Mouse (Mus musculus): ENCODE results near the gene Gsdma3. TPM values are rescaled to one million over a fixed set of nuclear protein-coding genes. Genes with fewer than 3 reads are reported as not detected.

The Gsdma3 gene
- polyA plus RNA-seq, 1 experiment from 2014 or later, result not detected

DNA sequence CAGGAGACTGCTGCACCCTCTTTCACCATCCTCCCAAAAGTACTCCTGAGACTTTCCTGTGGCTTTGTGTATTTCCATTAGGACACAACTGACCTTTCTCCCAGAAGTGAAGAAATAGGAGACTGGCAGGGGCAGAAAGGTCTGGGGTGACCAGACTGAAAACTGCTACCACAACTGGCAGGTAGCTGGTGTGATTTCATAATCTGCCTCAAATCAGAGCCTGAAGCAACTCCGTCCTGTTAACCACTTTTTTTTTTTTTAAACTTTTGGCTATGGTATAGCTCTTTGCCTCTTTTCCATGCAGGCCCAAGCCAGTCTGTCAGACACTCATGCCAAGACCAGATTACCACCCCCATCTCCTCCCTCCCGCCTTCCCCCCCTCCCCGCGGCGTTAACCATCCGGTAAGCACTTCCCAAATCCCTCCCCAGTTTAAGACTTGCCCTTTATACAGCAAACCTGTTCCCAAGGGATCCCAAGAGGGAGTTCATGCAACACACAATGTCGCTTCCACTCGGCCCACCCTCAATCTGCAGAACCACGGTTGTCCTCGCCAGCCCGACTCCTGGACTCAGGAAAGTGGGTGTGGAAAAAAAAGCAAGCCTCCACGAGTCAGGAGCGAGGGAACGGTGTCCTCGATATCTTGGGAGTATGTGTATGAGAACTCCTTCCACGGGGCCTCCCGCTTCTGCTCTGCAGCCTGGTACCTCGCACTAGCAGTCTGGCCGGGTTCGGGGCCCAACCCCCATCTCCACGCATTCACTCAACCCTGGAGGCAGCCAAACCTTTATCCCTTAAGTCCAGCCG, 39.9 kb upstream of the Gsdma3 start:
- no peaks in the 10 kb centered on the region for H3K9me3 ChIP-seq (replicated peaks)
- H3K4me1 ChIP-seq, result peaks cover 42% of the 10 kb centered on the region
- WGBS, result 3% methylated on average over 21 of the region's 22 CpGs
- ATAC-seq (ENCODE audit: low FRiP score), result peak; percentile 58
- peak overlapping the region; percentile 93 for H3K4me3 ChIP-seq (replicated peaks)
- H3K4me2 ChIP-seq, result peak overlapping the region; percentile 94
- no peaks in the 10 kb centered on the region; the same call in 1 of the 2 replicates for H3K27me3 ChIP-seq (replicated peaks)
- H3K27ac ChIP-seq (replicated peaks), result peak overlapping the region; percentile 88
- peak overlapping the region; percentile 92 for H3K9ac ChIP-seq (replicated peaks)
- peaks cover 21% of the 10 kb centered on the region for H3K36me3 ChIP-seq

DNA sequence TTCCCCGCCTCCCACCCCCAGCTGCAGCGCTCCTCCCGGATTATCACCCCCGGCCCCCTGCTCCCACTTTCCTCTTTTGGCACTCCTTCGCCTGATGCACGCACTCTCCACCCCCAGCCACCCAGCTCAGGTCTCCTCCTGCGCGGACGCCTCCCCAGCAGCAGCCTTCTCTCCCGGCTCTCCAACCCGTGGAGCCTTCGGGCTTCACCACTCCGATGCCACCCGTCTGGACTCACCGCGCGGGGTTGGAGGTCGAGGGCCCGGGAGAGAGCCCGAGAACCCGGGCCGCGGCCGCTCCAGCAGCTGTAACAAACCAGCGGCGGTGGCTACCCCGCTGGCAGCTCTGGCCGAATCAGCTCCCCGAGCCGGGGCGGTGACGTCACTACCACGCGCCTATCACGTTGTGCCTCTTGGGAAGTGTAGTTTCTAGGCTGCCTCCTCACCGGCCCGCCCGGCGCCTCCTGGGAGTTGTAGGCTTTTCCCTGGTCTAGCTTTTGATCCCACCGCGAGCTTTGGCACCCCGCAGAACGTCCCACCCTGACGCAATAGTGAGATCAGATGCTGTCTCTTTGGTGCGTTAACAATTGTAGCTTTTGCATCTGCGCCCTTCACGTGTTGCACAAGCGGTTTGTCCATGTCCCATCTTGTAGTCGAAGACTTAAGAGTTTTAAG, 39.1 kb upstream of the Gsdma3 start, which contains the start of gene Ormdl3:
Ormdl3 (minus strand) TSS at position 477 of the 672 bp plus-strand sequence.
- ATAC-seq (ENCODE audit: low FRiP score), result peak; percentile 95
- WGBS, result under 1% methylated on average over 49 of the region's 49 CpGs
- Histone ChIP-seq H3K27me3 (replicated peaks) (no peaks in the 10 kb centered on the region; the same call in 1 of the 2 replicates), H3K9ac (replicated peaks) (peak within 1 kb of the TSS; percentile 92), H3K4me2 (peak within 1 kb of the TSS; percentile 94), H3K36me3 (peaks cover 16% of the 10 kb centered on the region), H3K9me3 (replicated peaks) (no peaks in the 10 kb centered on the region), H3K4me1 (peaks cover 42% of the 10 kb centered on the region), H3K27ac (replicated peaks) (peak within 1 kb of the TSS; percentile 88), H3K4me3 (replicated peaks) (peak within 1 kb of the TSS; percentile 93)

DNA sequence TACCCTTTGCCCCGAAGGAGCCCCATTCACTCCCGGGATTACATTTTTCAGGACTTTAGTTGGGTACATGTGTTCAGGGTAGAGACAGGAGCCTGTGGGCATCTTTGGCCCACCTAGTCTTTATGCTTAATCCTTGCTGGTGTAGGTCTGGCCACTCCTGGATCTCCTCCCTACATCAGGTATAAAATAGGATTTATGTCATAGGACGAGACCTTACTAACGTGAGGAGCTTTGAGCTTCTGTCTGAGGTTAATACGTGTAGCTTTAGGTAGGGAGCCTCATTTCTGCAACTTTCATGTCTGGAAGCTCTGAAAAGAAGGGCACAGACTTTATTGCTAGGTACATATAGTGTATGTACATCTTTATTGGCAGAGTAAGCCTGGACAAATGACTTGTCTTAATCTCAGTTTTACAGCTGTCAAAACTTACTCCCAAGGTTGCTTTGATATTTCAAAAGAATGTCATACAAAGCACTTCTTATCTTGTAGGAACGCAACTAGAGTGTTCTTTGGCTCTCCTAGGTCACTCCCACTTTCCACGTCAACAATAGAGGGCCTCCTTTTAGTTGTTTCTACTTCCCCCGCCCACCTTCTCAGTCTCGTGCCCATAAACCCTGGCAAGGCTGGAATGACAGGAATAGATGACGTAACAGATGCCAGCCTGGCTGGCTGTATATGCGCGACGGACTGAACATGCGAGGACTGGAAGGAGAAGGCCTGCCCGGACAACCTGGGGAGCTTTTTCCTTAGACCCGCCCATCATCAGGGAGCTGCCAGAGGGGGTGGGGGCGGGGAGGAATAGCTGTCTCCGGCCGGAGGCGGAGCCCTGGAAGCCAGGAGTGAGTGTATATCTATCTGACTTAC, 38.2 kb upstream of the Gsdma3 start:
- peak; percentile 54; the same call in 1 of the 2 replicates for ATAC-seq (ENCODE audit: low FRiP score)
- H3K27ac ChIP-seq (replicated peaks), result peak overlapping the region; percentile 88
- H3K9me3 ChIP-seq (replicated peaks), result no peaks in the 10 kb centered on the region
- peak overlapping the region; percentile 92 for H3K9ac ChIP-seq (replicated peaks)
- H3K4me2 ChIP-seq, result peak overlapping the region; percentile 94
- 6% methylated on average over 20 of the region's 20 CpGs for WGBS
- no peaks in the 10 kb centered on the region; the same call in 1 of the 2 replicates for H3K27me3 ChIP-seq (replicated peaks)
- H3K36me3 ChIP-seq, result peaks cover 7% of the 10 kb centered on the region
- H3K4me1 ChIP-seq, result peaks cover 42% of the 10 kb centered on the region
- peak overlapping the region; percentile 93 for H3K4me3 ChIP-seq (replicated peaks)

DNA sequence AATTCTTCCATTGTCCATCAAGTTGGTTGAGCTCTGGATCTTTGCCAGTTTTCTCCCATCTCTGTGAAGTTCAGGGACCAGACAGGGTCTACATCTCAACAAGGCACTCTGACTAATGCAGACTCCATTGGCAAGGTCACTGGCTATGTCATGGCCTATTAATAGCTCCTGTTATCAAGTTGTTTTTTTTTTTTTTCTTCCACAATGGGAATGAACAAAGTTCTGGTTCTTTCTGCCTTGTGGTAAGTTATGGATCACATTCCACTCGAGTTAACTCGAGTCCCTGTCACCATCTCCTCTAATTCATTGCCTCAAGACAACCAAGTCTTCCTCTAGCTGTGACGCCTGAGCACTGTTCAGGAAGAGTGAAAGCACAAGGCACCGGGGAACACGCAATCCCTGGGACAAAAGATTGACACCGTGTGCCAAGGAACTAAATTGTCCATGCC, 37.3 kb upstream of the Gsdma3 start:
- H3K9me3 ChIP-seq (replicated peaks), result no peaks in the 10 kb centered on the region
- ATAC-seq (ENCODE audit: low FRiP score), result no peak
- H3K4me2 ChIP-seq, result peak overlapping the region; percentile 94
- no peaks in the 10 kb centered on the region; the same call in 1 of the 2 replicates for H3K27me3 ChIP-seq (replicated peaks)
- H3K27ac ChIP-seq (replicated peaks), result peak overlapping the region; percentile 88; the same call in 1 of the 2 replicates
- 60% methylated on average over 6 of the region's 6 CpGs for whole genome bisulfite sequencing
- no peak overlapping the region; the same call in 1 of the 2 replicates for H3K4me3 ChIP-seq (replicated peaks)
- H3K4me1 ChIP-seq, result peaks cover 42% of the 10 kb centered on the region
- no peaks in the 10 kb centered on the region for H3K36me3 ChIP-seq
- no peak overlapping the region for H3K9ac ChIP-seq (replicated peaks)

DNA sequence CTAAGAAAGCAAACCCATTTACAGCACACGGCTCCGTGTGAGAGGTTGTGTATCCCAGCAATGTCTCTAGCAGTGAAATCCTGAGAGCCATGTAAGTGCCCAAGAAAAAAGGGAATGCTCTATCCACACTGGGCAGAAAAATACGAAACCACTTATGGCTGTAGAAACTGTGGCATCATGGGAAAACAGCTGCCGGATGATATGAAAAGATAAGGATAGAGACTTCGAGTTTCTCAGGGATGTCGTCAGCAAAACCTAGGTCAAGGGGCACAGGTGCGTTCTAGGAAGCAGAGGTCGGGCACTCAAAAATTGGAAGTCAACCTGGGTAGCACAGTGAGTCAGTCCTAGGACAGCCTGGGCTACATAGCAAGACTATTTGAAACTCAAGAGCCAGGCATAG, 36.9 kb upstream of the Gsdma3 start:
- Histone ChIP-seq H3K27ac (replicated peaks) (no peak overlapping the region), H3K9ac (replicated peaks) (no peak overlapping the region), H3K4me1 (peaks cover 39% of the 10 kb centered on the region), H3K36me3 (no peaks in the 10 kb centered on the region), H3K9me3 (replicated peaks) (no peaks in the 10 kb centered on the region), H3K4me3 (replicated peaks) (no peak overlapping the region), H3K4me2 (no peak overlapping the region), H3K27me3 (replicated peaks) (no peaks in the 10 kb centered on the region; the same call in 1 of the 2 replicates)
- 84% methylated on average over 8 of the region's 8 CpGs for WGBS
- no peak for ATAC-seq (ENCODE audit: low FRiP score)

DNA sequence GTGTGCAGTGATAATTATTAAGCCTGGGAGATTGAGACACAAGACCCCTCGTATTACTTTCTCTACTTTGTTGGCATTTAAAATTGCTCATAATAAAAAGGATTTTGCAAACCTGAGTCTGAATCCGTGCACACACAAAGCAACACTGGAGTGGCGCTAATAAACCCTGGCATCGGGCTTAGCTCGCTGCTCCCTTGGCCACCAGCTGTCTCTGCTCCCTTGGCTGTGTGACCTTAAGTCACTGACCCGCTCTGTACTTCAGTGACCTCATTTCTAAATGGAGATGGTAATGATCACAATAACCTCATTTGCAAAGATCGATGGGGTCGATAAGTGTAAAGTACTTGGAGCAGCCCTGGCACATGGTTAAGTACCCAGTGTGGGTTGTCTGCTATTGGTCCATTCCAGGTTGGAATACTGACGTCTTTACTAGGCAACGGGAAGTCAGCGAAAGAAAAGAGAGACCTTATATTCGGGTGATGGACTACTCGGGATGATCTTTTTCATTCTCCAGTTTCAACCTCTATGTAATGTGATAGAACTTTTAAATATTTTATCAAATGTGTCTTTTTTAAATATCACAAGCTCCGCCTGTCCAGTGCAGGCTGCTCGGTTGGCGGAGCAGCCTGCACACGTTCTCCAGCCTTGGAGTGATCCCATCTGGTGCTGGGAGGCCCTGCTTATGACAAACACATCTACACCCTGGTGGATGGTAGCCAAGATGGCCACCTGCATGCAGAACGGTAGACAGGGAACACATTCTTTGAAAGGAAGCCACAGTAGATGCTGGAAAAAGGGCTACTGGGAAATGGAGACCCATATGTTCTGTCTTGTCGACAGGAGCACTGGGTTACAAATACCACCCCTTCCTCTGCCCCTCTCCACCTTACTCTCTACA, 35.4 kb upstream of the Gsdma3 start:
- Histone ChIP-seq H3K4me2 (no peak overlapping the region), H3K27me3 (replicated peaks) (no peaks in the 10 kb centered on the region; the same call in 1 of the 2 replicates), H3K9me3 (replicated peaks) (no peaks in the 10 kb centered on the region), H3K4me3 (replicated peaks) (no peak overlapping the region), H3K36me3 (no peaks in the 10 kb centered on the region), H3K9ac (replicated peaks) (no peak overlapping the region), H3K27ac (replicated peaks) (no peak overlapping the region), H3K4me1 (peaks cover 24% of the 10 kb centered on the region)
- 72% methylated on average over 19 of the region's 19 CpGs for WGBS
- ATAC-seq (ENCODE audit: low FRiP score), result no peak

DNA sequence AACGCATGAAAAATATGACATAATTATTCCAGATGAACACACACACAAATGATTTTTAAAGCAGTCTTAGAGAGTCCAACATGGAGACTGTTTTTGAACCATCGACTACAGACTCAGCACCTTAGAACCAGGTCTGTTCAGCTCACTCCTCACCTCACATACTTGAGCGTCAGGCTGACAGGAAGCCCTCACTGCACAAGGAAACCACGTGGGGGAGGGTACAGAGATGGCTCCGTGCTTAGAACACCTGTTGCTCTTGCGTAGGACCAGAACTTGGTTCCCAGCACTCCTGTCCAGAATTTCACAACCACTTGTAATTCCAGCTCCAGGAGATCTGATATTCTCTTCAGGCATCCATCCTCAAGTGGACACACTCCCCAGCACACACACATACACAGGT, 31.1 kb upstream of the Gsdma3 start:
- Histone ChIP-seq H3K4me3 (replicated peaks) (no peak overlapping the region), H3K9ac (replicated peaks) (no peak overlapping the region), H3K36me3 (no peaks in the 10 kb centered on the region), H3K27me3 (replicated peaks) (peaks cover 19% of the 10 kb centered on the region), H3K9me3 (replicated peaks) (no peaks in the 10 kb centered on the region), H3K4me1 (peaks cover 9% of the 10 kb centered on the region; the same call in 1 of the 2 replicates), H3K4me2 (no peak overlapping the region), H3K27ac (replicated peaks) (no peak overlapping the region)
- no peak for ATAC-seq (ENCODE audit: low FRiP score)
- 78% methylated on average over 6 of the region's 6 CpGs for WGBS

DNA sequence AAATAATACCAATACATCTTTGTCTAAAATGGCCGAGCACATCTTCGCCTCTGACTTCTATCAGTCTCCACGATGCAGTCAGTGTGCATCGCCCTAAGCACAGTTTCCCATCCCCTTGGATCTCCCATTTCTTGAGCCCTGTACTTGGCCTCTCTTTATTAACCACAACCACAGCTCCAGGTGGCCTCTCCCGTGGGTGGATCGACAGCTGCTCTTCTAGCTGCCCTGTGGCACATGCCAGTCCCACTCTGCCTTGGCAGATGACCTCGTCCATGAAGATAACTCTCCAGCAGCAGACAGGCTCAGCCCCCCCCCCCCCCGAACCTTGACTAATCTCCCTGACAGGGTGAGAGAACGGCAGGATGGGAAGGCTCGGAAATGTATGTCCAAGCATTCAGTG, 30.7 kb upstream of the Gsdma3 start:
- Histone ChIP-seq H3K9ac (replicated peaks) (no peak overlapping the region), H3K4me2 (no peak overlapping the region), H3K36me3 (no peaks in the 10 kb centered on the region), H3K27ac (replicated peaks) (no peak overlapping the region), H3K4me1 (peaks cover 9% of the 10 kb centered on the region; the same call in 1 of the 2 replicates), H3K9me3 (replicated peaks) (no peaks in the 10 kb centered on the region), H3K4me3 (replicated peaks) (no peak overlapping the region), H3K27me3 (replicated peaks) (peaks cover 20% of the 10 kb centered on the region)
- ATAC-seq (ENCODE audit: low FRiP score), result no peak
- 78% methylated on average over 10 of the region's 10 CpGs for WGBS

DNA sequence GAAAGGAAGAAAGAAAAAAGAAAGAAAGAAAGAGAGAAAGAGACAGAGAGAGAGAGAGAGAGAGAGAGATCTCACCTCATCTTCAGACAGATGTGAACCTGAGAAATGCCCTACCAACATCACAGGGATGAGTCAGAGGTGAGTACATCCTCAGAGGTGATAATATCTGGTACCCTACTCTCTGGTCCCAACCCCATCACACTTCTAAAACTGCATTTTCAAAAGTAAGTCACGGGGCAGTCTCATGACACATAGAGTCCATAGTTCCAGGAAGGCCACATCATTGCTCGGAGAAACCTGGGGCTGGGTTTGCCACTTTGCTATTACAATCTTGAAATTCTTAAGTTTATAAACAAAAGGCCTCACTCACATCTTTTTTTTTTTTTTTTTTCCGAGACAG, 30.2 kb upstream of the Gsdma3 start:
- Histone ChIP-seq H3K4me1 (peaks cover 9% of the 10 kb centered on the region; the same call in 1 of the 2 replicates), H3K9me3 (replicated peaks) (no peaks in the 10 kb centered on the region), H3K27me3 (replicated peaks) (peaks cover 25% of the 10 kb centered on the region), H3K4me2 (no peak overlapping the region), H3K27ac (replicated peaks) (no peak overlapping the region), H3K4me3 (replicated peaks) (no peak overlapping the region), H3K9ac (replicated peaks) (no peak overlapping the region), H3K36me3 (no peaks in the 10 kb centered on the region)
- no peak for ATAC-seq (ENCODE audit: low FRiP score)
- 94% methylated on average over 3 of the region's 3 CpGs for WGBS

DNA sequence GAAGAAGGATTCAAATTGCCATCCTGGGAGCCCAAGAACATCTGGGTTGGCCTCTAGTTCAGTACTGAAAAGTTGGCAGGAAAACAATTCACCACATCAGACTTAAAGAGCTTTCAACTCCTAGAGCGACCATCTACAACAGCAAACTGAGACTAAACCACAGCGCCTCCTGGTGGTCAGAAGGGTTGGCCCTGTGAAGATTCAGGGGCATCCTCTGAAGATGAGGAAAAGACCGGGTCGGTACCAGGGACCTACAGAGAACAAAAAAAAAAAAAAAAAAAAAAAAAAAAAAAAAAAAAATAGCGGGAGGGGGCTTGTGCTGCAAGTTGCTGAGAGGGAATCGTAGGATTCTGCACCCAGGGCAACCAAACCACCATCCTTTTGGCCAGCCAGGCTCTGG, 28.8 kb upstream of the Gsdma3 start:
- no peak overlapping the region for H3K9ac ChIP-seq (replicated peaks)
- H3K27me3 ChIP-seq (replicated peaks), result peaks cover 25% of the 10 kb centered on the region
- no peak overlapping the region for H3K27ac ChIP-seq (replicated peaks)
- H3K4me2 ChIP-seq, result no peak overlapping the region
- peaks cover 13% of the 10 kb centered on the region for H3K4me1 ChIP-seq
- no peak overlapping the region for H3K4me3 ChIP-seq (replicated peaks)
- H3K36me3 ChIP-seq, result no peaks in the 10 kb centered on the region
- ATAC-seq (ENCODE audit: low FRiP score), result no peak
- H3K9me3 ChIP-seq (replicated peaks), result no peaks in the 10 kb centered on the region
- WGBS, result 54% methylated on average over 6 of the region's 6 CpGs
